In genomic region chr3:143100810-143101645, GRCm38 (mm10) we compare ENCODE assay signal across 8 mouse cellular contexts.
DNase-seq lines count a peak whose midpoint lies in the region; ATAC-seq and TF ChIP-seq lines count a peak whose summit lies in the region.

No protein-coding gene starts in this region.

- no peak for DNase-seq in kidney, adult 18-20 months
- peak; percentile 89 for DNase-seq in brain, embryonic 14.5 days (ENCODE audit: low read depth)
- DNase-seq in forebrain, postnatal 0 days, result peak; percentile 78
- DNase-seq in layer of hippocampus, postnatal 25 days (ENCODE audit: extremely low spot score in 1 of 2, low spot score in 1 of 2), result peak; percentile 30 to 43
- peak; percentile 94 for DNase-seq in midbrain, embryonic 11.5 days (ENCODE audit: low spot score, missing footprints)
- peak; percentile 45 for DNase-seq in testis, postnatal 10 days (ENCODE audit: low spot score)
- no peak for DNase-seq in gastrocnemius, adult 18-20 months (ENCODE audit: low spot score)

- no peaks in the 10 kb centered on the region for H3K9me3 ChIP-seq in kidney, embryonic 16.5 days (ENCODE audit: low read length)
- H3K9me3 ChIP-seq in forebrain, postnatal 0 days (ENCODE audit: low read length), result no peaks in the 10 kb centered on the region
- no peaks in the 10 kb centered on the region for H3K9me3 ChIP-seq in midbrain, embryonic 11.5 days (ENCODE audit: control insufficient read depth, low read length)

- no peaks in the 10 kb centered on the region for H3K36me3 ChIP-seq in kidney, embryonic 16.5 days (ENCODE audit: insufficient read depth, low read length)
- no peaks in the 10 kb centered on the region for H3K36me3 ChIP-seq in forebrain, postnatal 0 days (ENCODE audit: insufficient read depth)
- no peaks in the 10 kb centered on the region for H3K36me3 ChIP-seq in midbrain, embryonic 11.5 days (ENCODE audit: control insufficient read depth, insufficient read depth, low read length)

- peak overlapping the region; percentile 96 for H3K4me2 ChIP-seq in kidney, embryonic 16.5 days (replicated peaks; ENCODE audit: low read depth, low read length)
- H3K4me2 ChIP-seq in forebrain, postnatal 0 days (ENCODE audit: low read depth), result peak overlapping the region; percentile 63
- peak overlapping the region; percentile 58 for H3K4me2 ChIP-seq in midbrain, embryonic 11.5 days

- peaks cover 22% of the 10 kb centered on the region for H3K27me3 ChIP-seq in kidney, embryonic 16.5 days (ENCODE audit: insufficient read depth, low read length)
- H3K27me3 ChIP-seq in forebrain, postnatal 0 days (ENCODE audit: insufficient read depth, low read length), result no peaks in the 10 kb centered on the region
- H3K27me3 ChIP-seq in midbrain, embryonic 11.5 days (ENCODE audit: control insufficient read depth, insufficient read depth, low read length), result no peaks in the 10 kb centered on the region

- H3K27ac ChIP-seq in kidney, embryonic 16.5 days (ENCODE audit: low read length), result no peak overlapping the region
- H3K27ac ChIP-seq in forebrain, postnatal 0 days (ENCODE audit: low read depth, low read length), result peak overlapping the region; percentile 77
- no peak overlapping the region; the same call in 1 of the 2 replicates for H3K27ac ChIP-seq in midbrain, embryonic 11.5 days (ENCODE audit: low read depth, low read length)

- peak overlapping the region; percentile 67 for H3K9ac ChIP-seq in kidney, embryonic 16.5 days (replicated peaks; ENCODE audit: low read length)
- H3K9ac ChIP-seq in forebrain, postnatal 0 days, result peak overlapping the region; percentile 64
- H3K9ac ChIP-seq in midbrain, embryonic 11.5 days (ENCODE audit: low read length), result peak overlapping the region; percentile 70

- WGBS in kidney, embryonic 16.5 days, result 4% methylated on average over 45 of the region's 59 CpGs
- 8% methylated on average over 46 of the region's 59 CpGs for WGBS in forebrain, postnatal 0 days
- WGBS in midbrain, embryonic 11.5 days, result 3% methylated on average over 59 of the region's 59 CpGs

- TF ChIP-seq CTCF in brain, embryonic 14.5 days (IDR thresholded peaks at IDR 0.05; ENCODE audit: borderline replicate concordance, extremely low read depth, insufficient read depth, insufficient read length), result no peak
- TF ChIP-seq CTCF in forebrain, postnatal 0 days (IDR thresholded peaks at IDR 0.05; ENCODE audit: low read depth), result 0 out of 2 replicates have a peak, but pooled peaks have one; percentile 11

- peak; percentile 28; the same call in 1 of the 2 replicates for ATAC-seq in kidney, embryonic 16.5 days (ENCODE audit: low FRiP score, low TSS enrichment)
- peak; percentile 90 for ATAC-seq in forebrain, postnatal 0 days
- peak; percentile 90 for ATAC-seq in midbrain, embryonic 11.5 days (ENCODE audit: low FRiP score)

- TF ChIP-seq POLR2A in brain, embryonic 14.5 days (IDR thresholded peaks at IDR 0.05; ENCODE audit: borderline replicate concordance, extremely low read depth, insufficient read depth, insufficient read length, poor library complexity, severe bottlenecking), result 0 out of 2 replicates have a peak, but pooled peaks have one; percentile 21

- H3K4me3 ChIP-seq in kidney, embryonic 16.5 days (ENCODE audit: low read length), result peak overlapping the region; percentile 54
- H3K4me3 ChIP-seq in forebrain, postnatal 0 days (ENCODE audit: low read depth, low read length), result peak overlapping the region; percentile 54
- peak overlapping the region; percentile 35 for H3K4me3 ChIP-seq in midbrain, embryonic 11.5 days (ENCODE audit: low read depth, low read length)

- peaks cover 20% of the 10 kb centered on the region for H3K4me1 ChIP-seq in kidney, embryonic 16.5 days (ENCODE audit: insufficient read depth, low read length)
- no peaks in the 10 kb centered on the region; the same call in 1 of the 2 replicates for H3K4me1 ChIP-seq in forebrain, postnatal 0 days (ENCODE audit: insufficient read depth)
- no peaks in the 10 kb centered on the region for H3K4me1 ChIP-seq in midbrain, embryonic 11.5 days (ENCODE audit: control insufficient read depth, insufficient read depth, low read length)

Comparison
In these comparisons a context has a peak if more than half of its experiments do, and no peak if none do; other contexts are left out.
1. ATAC-seq: peak in every context shown above with its lines; median percentile 90 in forebrain, postnatal 0 days; 90 in midbrain, embryonic 11.5 days; 28 in kidney, embryonic 16.5 days.
2. DNase-seq: peak in brain, embryonic 14.5 days (single experiment), forebrain, postnatal 0 days (single experiment), layer of hippocampus, postnatal 25 days (2 of 2), midbrain, embryonic 11.5 days (single experiment) and testis, postnatal 10 days (single experiment); none in kidney, adult 18-20 months (single experiment) and gastrocnemius, adult 18-20 months (single experiment).
3. Peak in every context shown above with its lines, with median percentiles within 50 percentile points of each other: H3K4me2 ChIP-seq, H3K4me3 ChIP-seq and H3K9ac ChIP-seq.